ENCODE assay signal across 10 mouse cellular contexts in genomic region chr10:93832811-93833210, GRCm38 (mm10). TPM values are rescaled to one million over a fixed set of nuclear protein-coding genes. Genes with fewer than 3 reads are reported as not detected.
DNase-seq lines count a peak whose midpoint lies in the region; ATAC-seq and TF ChIP-seq lines count a peak whose summit lies in the region.
"Had no signal": no experiment of that assay in that cellular context is flagged by ENCODE, and none has a peak within 500 bp of the region (broad histone marks: within the 10 kb centered on the region; RNA-seq: fewer than 3 reads in every experiment).

No protein-coding gene starts in this region.

- H3K4me1 ChIP-seq in forebrain, embryonic 14.5 days (ENCODE audit: control insufficient read depth, insufficient read depth, low read length): peaks cover 8% of the 10 kb centered on the region
- peaks cover 21% of the 10 kb centered on the region for H3K4me1 ChIP-seq in forebrain, embryonic 16.5 days (replicated peaks; ENCODE audit: control insufficient read depth, insufficient read depth, low read length)
- peaks cover 12% of the 10 kb centered on the region for H3K4me1 ChIP-seq in limb, embryonic 12.5 days (replicated peaks)
- H3K4me1 ChIP-seq in limb, embryonic 10.5 days: peaks cover 27% of the 10 kb centered on the region
- H3K4me1 ChIP-seq in hindbrain, embryonic 15.5 days (replicated peaks): peaks cover 19% of the 10 kb centered on the region
- H3K4me1 ChIP-seq in midbrain, embryonic 14.5 days (ENCODE audit: control insufficient read depth, insufficient read depth, low read length): no peaks in the 10 kb centered on the region
- peaks cover 10% of the 10 kb centered on the region for H3K4me1 ChIP-seq in intestine, embryonic 15.5 days (replicated peaks)

- H3K4me3 ChIP-seq in forebrain, embryonic 14.5 days (ENCODE audit: low read depth, low read length): 0 out of 2 replicates have a peak overlapping the region, but pooled peaks have one; percentile 67
- no peak overlapping the region for H3K4me3 ChIP-seq in forebrain, embryonic 16.5 days (replicated peaks; ENCODE audit: low read length)
- no peak overlapping the region for H3K4me3 ChIP-seq in limb, embryonic 12.5 days (replicated peaks)
- no peak overlapping the region for H3K4me3 ChIP-seq in limb, embryonic 10.5 days
- no peak overlapping the region for H3K4me3 ChIP-seq in hindbrain, embryonic 15.5 days
- H3K4me3 ChIP-seq in midbrain, embryonic 14.5 days (replicated peaks; ENCODE audit: low read depth, low read length): no peak overlapping the region
- no peak overlapping the region for H3K4me3 ChIP-seq in layer of hippocampus, adult 2 months
- H3K4me3 ChIP-seq in intestine, embryonic 15.5 days (replicated peaks): no peak overlapping the region

- H3K4me2 ChIP-seq in forebrain, embryonic 14.5 days (ENCODE audit: low read length): no peak overlapping the region
- no peak overlapping the region for H3K4me2 ChIP-seq in forebrain, embryonic 16.5 days (ENCODE audit: low read length)
- H3K4me2 ChIP-seq in limb, embryonic 12.5 days: 0 out of 2 replicates have a peak overlapping the region, but pooled peaks have one; percentile 97
- peak overlapping the region; percentile 88 for H3K4me2 ChIP-seq in hindbrain, embryonic 15.5 days
- H3K4me2 ChIP-seq in midbrain, embryonic 14.5 days (ENCODE audit: low read length): peak overlapping the region; percentile 96; the same call in 1 of the 2 replicates
- no peak overlapping the region for H3K4me2 ChIP-seq in intestine, embryonic 15.5 days (replicated peaks)

- no peaks in the 10 kb centered on the region for H3K9me3 ChIP-seq in forebrain, embryonic 14.5 days (replicated peaks; ENCODE audit: control insufficient read depth, low read length)
- H3K9me3 ChIP-seq in forebrain, embryonic 16.5 days (ENCODE audit: control insufficient read depth, low read length): no peaks in the 10 kb centered on the region
- no peaks in the 10 kb centered on the region for H3K9me3 ChIP-seq in limb, embryonic 12.5 days
- H3K9me3 ChIP-seq in limb, embryonic 10.5 days (replicated peaks): no peaks in the 10 kb centered on the region
- H3K9me3 ChIP-seq in hindbrain, embryonic 15.5 days: no peaks in the 10 kb centered on the region
- no peaks in the 10 kb centered on the region for H3K9me3 ChIP-seq in midbrain, embryonic 14.5 days (ENCODE audit: control insufficient read depth, low read length)
- no peaks in the 10 kb centered on the region for H3K9me3 ChIP-seq in intestine, embryonic 15.5 days

- 28% methylated on average over 9 of the region's 9 CpGs for WGBS in forebrain, embryonic 14.5 days
- WGBS in forebrain, embryonic 16.5 days: 42% methylated on average over 9 of the region's 9 CpGs
- 29% methylated on average over 9 of the region's 9 CpGs for WGBS in limb, embryonic 12.5 days
- 29% methylated on average over 9 of the region's 9 CpGs for WGBS in limb, embryonic 10.5 days
- 33% methylated on average over 9 of the region's 9 CpGs for WGBS in hindbrain, embryonic 15.5 days
- 34% methylated on average over 9 of the region's 9 CpGs for WGBS in midbrain, embryonic 14.5 days
- 32% methylated on average over 9 of the region's 9 CpGs for WGBS in intestine, embryonic 15.5 days

- H3K27me3 ChIP-seq in forebrain, embryonic 14.5 days (replicated peaks; ENCODE audit: control insufficient read depth, insufficient read depth, low read length): peaks cover 43% of the 10 kb centered on the region
- H3K27me3 ChIP-seq in forebrain, embryonic 16.5 days (replicated peaks; ENCODE audit: control insufficient read depth, insufficient read depth, low read length): peaks cover 27% of the 10 kb centered on the region
- H3K27me3 ChIP-seq in limb, embryonic 12.5 days: peaks cover 65% of the 10 kb centered on the region
- H3K27me3 ChIP-seq in limb, embryonic 10.5 days (ENCODE audit: low read depth, poor library complexity, severe bottlenecking): peaks cover 75% of the 10 kb centered on the region
- H3K27me3 ChIP-seq in hindbrain, embryonic 15.5 days: peaks cover 39% of the 10 kb centered on the region
- peaks cover 34% of the 10 kb centered on the region for H3K27me3 ChIP-seq in midbrain, embryonic 14.5 days (ENCODE audit: control insufficient read depth, insufficient read depth, low read length)
- H3K27me3 ChIP-seq in intestine, embryonic 15.5 days (replicated peaks): peaks cover 50% of the 10 kb centered on the region

- ATAC-seq in forebrain, embryonic 14.5 days: no peak
- ATAC-seq in forebrain, embryonic 16.5 days: no peak
- no peak for ATAC-seq in limb, embryonic 12.5 days (ENCODE audit: insufficient number of reproducible peaks, insufficient read depth, low FRiP score, low TSS enrichment, low read depth)
- ATAC-seq in hindbrain, embryonic 15.5 days (ENCODE audit: low FRiP score, low read depth): no peak
- ATAC-seq in midbrain, embryonic 14.5 days (ENCODE audit: low FRiP score, low TSS enrichment): no peak
- ATAC-seq in intestine, embryonic 15.5 days: no peak

- no peak for TF ChIP-seq CTCF in layer of hippocampus, adult 2 months (conservative IDR thresholded peaks at IDR 0.05)

- no peak overlapping the region for H3K27ac ChIP-seq in forebrain, embryonic 14.5 days (ENCODE audit: low read depth, low read length)
- no peak overlapping the region for H3K27ac ChIP-seq in forebrain, embryonic 16.5 days (ENCODE audit: low read length)
- no peak overlapping the region for H3K27ac ChIP-seq in limb, embryonic 12.5 days
- no peak overlapping the region for H3K27ac ChIP-seq in limb, embryonic 10.5 days
- no peak overlapping the region for H3K27ac ChIP-seq in hindbrain, embryonic 15.5 days (replicated peaks)
- no peak overlapping the region for H3K27ac ChIP-seq in midbrain, embryonic 14.5 days (replicated peaks; ENCODE audit: low read depth, low read length)
- no peak overlapping the region for H3K27ac ChIP-seq in layer of hippocampus, adult 2 months
- H3K27ac ChIP-seq in intestine, embryonic 15.5 days: no peak overlapping the region

- H3K9ac ChIP-seq in forebrain, embryonic 14.5 days (ENCODE audit: low read length): no peak overlapping the region
- H3K9ac ChIP-seq in forebrain, embryonic 16.5 days (replicated peaks; ENCODE audit: low read depth, low read length): no peak overlapping the region
- no peak overlapping the region for H3K9ac ChIP-seq in limb, embryonic 12.5 days (replicated peaks)
- no peak overlapping the region for H3K9ac ChIP-seq in hindbrain, embryonic 15.5 days
- H3K9ac ChIP-seq in midbrain, embryonic 14.5 days (replicated peaks; ENCODE audit: low read length): no peak overlapping the region
- H3K9ac ChIP-seq in intestine, embryonic 15.5 days: no peak overlapping the region

- DNase-seq in forebrain, embryonic 14.5 days (ENCODE audit: low spot score): no peak
- DNase-seq in limb, embryonic 10.5 days (ENCODE audit: low spot score): no peak
- no peak for DNase-seq in midbrain, embryonic 14.5 days
- no peak for DNase-seq in layer of hippocampus, adult 2 months (ENCODE audit: low spot score in 2 of 2)

- no peaks in the 10 kb centered on the region for H3K36me3 ChIP-seq in forebrain, embryonic 14.5 days (ENCODE audit: control insufficient read depth, insufficient read depth, low read length)
- H3K36me3 ChIP-seq in forebrain, embryonic 16.5 days (ENCODE audit: control insufficient read depth, insufficient read depth): no peaks in the 10 kb centered on the region
- H3K36me3 ChIP-seq in limb, embryonic 12.5 days: no peaks in the 10 kb centered on the region
- no peaks in the 10 kb centered on the region for H3K36me3 ChIP-seq in limb, embryonic 10.5 days
- H3K36me3 ChIP-seq in hindbrain, embryonic 15.5 days: no peaks in the 10 kb centered on the region
- H3K36me3 ChIP-seq in midbrain, embryonic 14.5 days (ENCODE audit: control insufficient read depth, insufficient read depth, low read length): no peaks in the 10 kb centered on the region
- H3K36me3 ChIP-seq in intestine, embryonic 15.5 days: no peaks in the 10 kb centered on the region

RNA-seq across cellular contexts. Expression of gene Usp44, which starts 1.5 kb away (rescaled TPM):
- 1.1 TPM in 2 replicates for polyA plus RNA-seq in forebrain, embryonic 14.5 days (2014; fragmentation: Nextera tagmentation; extraction: Ambion mirVana)
- polyA plus RNA-seq in forebrain, embryonic 16.5 days (2015; fragmentation: Nextera tagmentation; extraction: Ambion mirVana): 0.57 and 0.82 TPM in 2 replicates
- polyA plus RNA-seq in limb, embryonic 12.5 days (2016; fragmentation: Nextera tagmentation; extraction: Ambion mirVana): 1.4 TPM in 2 replicates
- polyA plus RNA-seq in limb, embryonic 10.5 days (2016; fragmentation: Nextera tagmentation; extraction: Ambion mirVana): 1.0 and 1.1 TPM in 2 replicates
- polyA plus RNA-seq in hindbrain, embryonic 15.5 days (2015; fragmentation: Nextera tagmentation; extraction: Ambion mirVana): 0.43 and 0.64 TPM in 2 replicates
- 0.26 and 0.84 TPM in 2 replicates for polyA plus RNA-seq in midbrain, embryonic 14.5 days (2014; fragmentation: Nextera tagmentation; extraction: Ambion mirVana)
- total RNA-seq in layer of hippocampus, adult 2 months (2021): not detected
- 0.38 and 0.43 TPM in 2 replicates for polyA plus RNA-seq in intestine, embryonic 15.5 days (2015; fragmentation: Nextera tagmentation; extraction: Ambion mirVana)
- total RNA-seq: left cerebral cortex, postnatal 25 days had no signal
- polyA plus RNA-seq: spleen, adult 2 months had no signal

Comparison
In these comparisons a context has a peak if more than half of its experiments do, and no peak if none do; other contexts are left out.
1. H3K4me2 ChIP-seq: peak in limb, embryonic 12.5 days (single experiment), hindbrain, embryonic 15.5 days (single experiment) and midbrain, embryonic 14.5 days (single experiment); none in forebrain, embryonic 14.5 days (single experiment), forebrain, embryonic 16.5 days (single experiment) and intestine, embryonic 15.5 days (single experiment).